Mouse (Mus musculus): ENCODE results near the gene Twistnb. TPM values are rescaled to one million over a fixed set of nuclear protein-coding genes. Genes with fewer than 3 reads are reported as not detected.

Twistnb gene
- total RNA-seq (2012; rRNA removed), result 25.3 and 25.9 TPM in 2 replicates
- 10 to 100 TPM; 22.1 to 44.6 TPM for polyA plus RNA-seq (2012; ENCODE audit: insufficient read depth in 1 of 2, insufficient read length in 2 of 2, low read depth in 1 of 2, low replicate concordance in 2 of 2, missing spikeins in 1 of 2)

DNA sequence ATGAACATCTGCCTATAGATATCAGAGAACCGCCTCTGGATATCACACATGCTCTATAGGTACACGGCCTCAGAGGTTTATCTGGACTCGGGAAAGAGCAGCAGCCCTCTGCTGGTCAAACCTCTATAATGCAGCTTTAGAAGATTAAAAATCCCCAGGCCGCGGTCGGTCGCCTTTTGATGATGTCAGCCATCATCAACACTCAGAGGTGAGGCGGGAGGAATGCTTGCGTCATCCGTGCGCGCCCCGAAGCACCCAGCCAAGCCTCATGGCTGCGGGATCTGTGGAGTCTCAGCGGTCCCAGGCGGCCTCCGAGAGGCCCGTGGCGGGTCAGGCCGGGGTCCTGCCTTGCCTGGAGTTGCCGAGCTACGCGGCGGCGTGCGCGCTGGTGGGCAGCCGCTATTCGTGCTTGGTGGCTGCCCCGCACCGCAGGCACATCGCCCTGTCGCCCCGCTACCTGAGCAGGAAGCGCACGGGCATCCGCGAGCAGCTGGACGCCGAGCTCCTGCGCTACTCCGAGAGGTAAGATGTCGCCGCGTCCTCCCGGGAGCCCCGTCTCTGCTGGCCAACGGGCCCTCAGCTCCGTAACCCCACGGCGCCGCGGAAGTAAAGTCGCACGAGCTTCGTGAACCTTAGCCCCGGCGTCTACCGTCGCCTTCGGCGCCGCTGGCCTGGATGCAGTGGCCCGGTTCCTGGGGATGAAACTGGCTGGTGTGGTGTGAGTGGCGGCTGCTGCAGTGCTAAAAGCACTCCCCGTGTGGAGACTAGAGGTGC, at the start of gene Twistnb:
Gene Twistnb, plus strand, starts transcription at position 249 of the 774 bp plus-strand sequence.
- peak within 1 kb of the TSS; percentile 84 for H3K9ac ChIP-seq (ENCODE audit: control insufficient read depth, low read depth, low read length, poor library complexity, severe bottlenecking)
- H3K4me3 ChIP-seq (ENCODE audit: control insufficient read depth in 1 of 2, insufficient read depth in 1 of 2, low read depth in 2 of 2, low read length in 2 of 2), result peak within 1 kb of the TSS; percentile 63 to 75
- DNase-seq (ENCODE audit: low read depth, low spot score), result peak; percentile 97
- H3K4me1 ChIP-seq (ENCODE audit: control insufficient read depth in 1 of 2, insufficient read depth in 2 of 2, low read length in 2 of 2), result peaks cover 8 to 13% of the 10 kb centered on the region in 2 experiments
- H3K27ac ChIP-seq (ENCODE audit: control insufficient read depth, low read depth, low read length), result peak within 1 kb of the TSS; percentile 5; the same call in 1 of the 2 replicates
- H3K36me3 ChIP-seq (ENCODE audit: control insufficient read depth in 1 of 2, insufficient read depth in 2 of 2, low read length in 2 of 2), result peaks cover 2 to 31% of the 10 kb centered on the region in 2 experiments
- peaks cover 25% of the 10 kb centered on the region for H3K79me2 ChIP-seq (ENCODE audit: control insufficient read depth, insufficient read depth, low read length, poor library complexity)
- no peaks in the 10 kb centered on the region for H3K27me3 ChIP-seq (ENCODE audit: control insufficient read depth in 1 of 2, insufficient read depth in 2 of 2, low read length in 2 of 2)
- H3K9me3 ChIP-seq (replicated peaks; ENCODE audit: insufficient read depth, low read length), result no peaks in the 10 kb centered on the region
- TF ChIP-seq USF2 (IDR thresholded peaks at IDR 0.05; ENCODE audit: borderline replicate concordance in 1 of 2, insufficient read depth in 1 of 2, low read depth in 1 of 2, low read length in 2 of 2) (no peak), RAD21 (IDR thresholded peaks at IDR 0.05; ENCODE audit: low read depth, low read length) (peak; percentile 42), ZKSCAN1 (IDR thresholded peaks at IDR 0.05; ENCODE audit: low read depth, low read length) (no peak), ETS1 (IDR thresholded peaks at IDR 0.05; ENCODE audit: low read depth, low read length) (peak; percentile 63; the same call in 1 of the 2 replicates), JUND (IDR thresholded peaks at IDR 0.05; ENCODE audit: low read depth, low read length) (no peak), EP300 (IDR thresholded peaks at IDR 0.05; ENCODE audit: low read depth in 1 of 2, low read length in 2 of 2) (no peak), KAT2A (conservative IDR thresholded peaks at IDR 0.05; ENCODE audit: low read depth, low read length) (no peak; the same call in 1 of the 2 replicates), SMC3 (IDR thresholded peaks at IDR 0.05; ENCODE audit: low read depth, low read length) (peak; percentile 81), ZC3H11A (IDR thresholded peaks at IDR 0.05; ENCODE audit: low read depth, low read length) (0 out of 2 replicates have a peak, but pooled peaks have one; percentile 18), E2F4 (IDR thresholded peaks at IDR 0.05; ENCODE audit: borderline replicate concordance, low read depth, low read length) (no peak), MYB (IDR thresholded peaks at IDR 0.05; ENCODE audit: low read depth, low read length) (no peak), GATA1 (IDR thresholded peaks at IDR 0.05; ENCODE audit: low read depth, low read length) (peak; percentile 67), SIN3A (IDR thresholded peaks at IDR 0.05; ENCODE audit: low read length) (peak; percentile 96), RCOR1 (IDR thresholded peaks at IDR 0.05; ENCODE audit: low read depth, low read length) (no peak), TCF12 (IDR thresholded peaks at IDR 0.05; ENCODE audit: low read depth, low read length) (no peak), MYC (IDR thresholded peaks at IDR 0.05; ENCODE audit: low read depth, low read length) (peak; percentile 78), MEF2A (IDR thresholded peaks at IDR 0.05; ENCODE audit: extremely low read depth, insufficient replicate concordance, low read depth, low read length, poor library complexity, severe bottlenecking) (no peak), TBP (IDR thresholded peaks at IDR 0.05; ENCODE audit: low read depth, low read length) (peak; percentile 71; the same call in 1 of the 2 replicates), MXI1 (IDR thresholded peaks at IDR 0.05; ENCODE audit: low read depth, low read length) (peak; percentile 97), CTCF (IDR thresholded peaks at IDR 0.05 in 2 of 3, conservative IDR thresholded peaks at IDR 0.05 in 1 of 3; ENCODE audit: control insufficient read depth in 1 of 3, insufficient read depth in 1 of 3, low read depth in 2 of 3, low read length in 3 of 3, poor library complexity in 1 of 3, severe bottlenecking in 1 of 3) (peak; percentile 59 to 82 (median 64)), USF1 (IDR thresholded peaks at IDR 0.05; ENCODE audit: low read depth, low read length) (no peak), UBTF (IDR thresholded peaks at IDR 0.05; ENCODE audit: borderline replicate concordance, insufficient read depth, low read depth, low read length) (no peak), CHD2 (IDR thresholded peaks at IDR 0.05; ENCODE audit: low read length) (no peak), ELF1 (IDR thresholded peaks at IDR 0.05; ENCODE audit: low read depth, low read length) (peak; percentile 26; the same call in 1 of the 2 replicates), MAZ (IDR thresholded peaks at IDR 0.05; ENCODE audit: low read depth, low read length) (peak; percentile 42; the same call in 1 of the 2 replicates), MAX (IDR thresholded peaks at IDR 0.05; ENCODE audit: low read length) (peak; percentile 71), CHD1 (IDR thresholded peaks at IDR 0.05; ENCODE audit: low read depth, low read length) (no peak), POLR2AphosphoS5 (IDR thresholded peaks at IDR 0.05; ENCODE audit: borderline replicate concordance, low read depth, low read length) (no peak), GABPA (IDR thresholded peaks at IDR 0.05; ENCODE audit: low read depth, low read length) (no peak), NRF1 (IDR thresholded peaks at IDR 0.05; ENCODE audit: insufficient read depth, low read depth, low read length, poor library complexity, severe bottlenecking) (no peak), ZNF384 (IDR thresholded peaks at IDR 0.05; ENCODE audit: low read depth, low read length) (no peak), NELFE (IDR thresholded peaks at IDR 0.05; ENCODE audit: low read depth, low read length) (peak; percentile 89), TAL1 (IDR thresholded peaks at IDR 0.05; ENCODE audit: low read length) (no peak), MAFK (IDR thresholded peaks at IDR 0.05; ENCODE audit: borderline replicate concordance, low read depth, low read length) (no peak), POLR2A (IDR thresholded peaks at IDR 0.05; ENCODE audit: control insufficient read depth in 1 of 2, insufficient read depth in 1 of 2, low read depth in 1 of 2, low read length in 2 of 2, poor library complexity in 1 of 2) (peak; percentile 76 to 88)

Measured in MEL (cell line).